Mouse (Mus musculus) heart, adult 2 months (tissue): ENCODE results near the gene Atp4b.

Experiments
- EP300 ChIP-seq: fragments of 200-500 bp; IDR thresholded peaks from 2 replicates; pipeline ENCODE4 v1.6.1; 2011; ENCODE audit warnings: low read depth, low read length, control low read depth; ENCODE audit not compliant: insufficient read depth
- POLR2A ChIP-seq: fragments of 200-500 bp; IDR thresholded peaks from 2 replicates; pipeline ENCODE4 v1.6.1; 2011; ENCODE audit warnings: mild to moderate bottlenecking, low read depth, low read length, control low read depth; ENCODE audit not compliant: insufficient read depth

- TF ChIP-seq POLR2A (no peak), EP300 (no peak)
Measured at GRCm38 (mm10) chr8:13415879-13416278, 19.3 kb upstream of the Atp4b start.
